Mouse (Mus musculus) liver, adult 2 months (tissue): ENCODE data around the gene Gm28038.

Source experiments
- CTCF ChIP-seq: fragments of 200-500 bp; IDR thresholded peaks from 2 replicates; pipeline ENCODE4 v1.5.1; 2011; ENCODE audit warnings: low read depth, low read length, control low read depth
- POLR2A ChIP-seq: fragments of 200-500 bp; IDR thresholded peaks from 2 replicates; pipeline ENCODE4 v1.6.1; 2011; ENCODE audit warnings: low read length, control low read depth; ENCODE audit not compliant: insufficient read depth; ENCODE audit errors: extremely low read depth

DNA sequence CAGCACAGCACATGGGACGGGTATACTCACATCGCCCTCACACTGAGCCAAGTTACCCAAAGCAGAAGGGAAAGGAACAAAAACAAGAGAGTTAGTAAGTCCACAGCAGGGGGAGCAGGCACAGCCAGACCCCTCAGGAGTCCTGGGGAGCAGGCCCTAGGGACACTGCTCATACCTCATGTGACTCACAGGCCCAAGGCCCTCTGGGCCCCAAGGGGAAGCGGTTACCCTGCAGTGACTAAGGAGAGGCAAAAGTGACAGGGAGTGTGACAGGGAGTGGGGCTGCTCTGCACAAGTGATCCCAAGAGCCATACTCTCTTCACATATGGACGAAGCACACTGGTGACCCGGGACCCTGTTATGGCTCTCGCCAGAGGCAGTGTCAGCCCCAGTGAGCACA, 68.4 kb downstream of the Gm28038 start:
- TF ChIP-seq CTCF (no peak), POLR2A (no peak)
